8 mouse cellular contexts compared by ENCODE assay signal in genomic region chr1:112416350-112417083, GRCm38 (mm10).
DNase-seq lines count a peak whose midpoint lies in the region; ATAC-seq lines count a peak whose summit lies in the region.

No protein-coding gene starts in this region.

- H3K9me3 ChIP-seq in heart, embryonic 15.5 days (replicated peaks) = no peaks in the 10 kb centered on the region
- H3K9me3 ChIP-seq in midbrain, embryonic 16.5 days (replicated peaks; ENCODE audit: control insufficient read depth, low read length, poor library complexity, severe bottlenecking) = no peaks in the 10 kb centered on the region

- no peak for ATAC-seq in heart, embryonic 15.5 days (replicated peaks; ENCODE audit: insufficient number of reproducible peaks, insufficient read depth, low FRiP score, low read depth)
- ATAC-seq in frontal cortex, adult (ENCODE audit: low TSS enrichment) = peak; percentile 99
- peak; percentile 99 for ATAC-seq in midbrain, embryonic 16.5 days
- no peak for ATAC-seq in CD4-positive, CD25-positive, alpha-beta regulatory T cell, adult 4 months

- 4% methylated on average over 37 of the region's 37 CpGs for WGBS in heart, embryonic 15.5 days
- 2% methylated on average over 37 of the region's 37 CpGs for WGBS in midbrain, embryonic 16.5 days

- no peak overlapping the region for H3K27ac ChIP-seq in heart, embryonic 15.5 days
- peak overlapping the region; percentile 79 for H3K27ac ChIP-seq in midbrain, embryonic 16.5 days (ENCODE audit: low read length)

- H3K4me3 ChIP-seq in heart, embryonic 15.5 days = peak overlapping the region; percentile 19
- peak overlapping the region; percentile 62 for H3K4me3 ChIP-seq in midbrain, embryonic 16.5 days (ENCODE audit: low read depth, low read length)

- peaks cover 8% of the 10 kb centered on the region for H3K27me3 ChIP-seq in heart, embryonic 15.5 days
- no peaks in the 10 kb centered on the region for H3K27me3 ChIP-seq in midbrain, embryonic 16.5 days (ENCODE audit: control insufficient read depth, insufficient read depth, low read depth, low read length)

- intact Hi-C loops in heart, postnatal 25 days (cut with DNase I) = no loop called here

- no peak overlapping the region for H3K9ac ChIP-seq in heart, embryonic 15.5 days
- H3K9ac ChIP-seq in midbrain, embryonic 16.5 days (ENCODE audit: low read depth, low read length) = peak overlapping the region; percentile 74

- H3K36me3 ChIP-seq in heart, embryonic 15.5 days = no peaks in the 10 kb centered on the region
- no peaks in the 10 kb centered on the region for H3K36me3 ChIP-seq in midbrain, embryonic 16.5 days (ENCODE audit: control insufficient read depth, insufficient read depth, low read length)

- DNase-seq in heart, postnatal 25 days (ENCODE audit: low spot score) = no peak
- peak; percentile 4 for DNase-seq in cerebellum, adult 9-10 months
- peak; percentile 9 for DNase-seq in left cerebral cortex, adult 11 months (ENCODE audit: low spot score)
- no peak for DNase-seq in urinary bladder, adult 18-20 months (ENCODE audit: low spot score in 2 of 2)

- no peaks in the 10 kb centered on the region for H3K4me1 ChIP-seq in heart, embryonic 15.5 days (replicated peaks)
- H3K4me1 ChIP-seq in midbrain, embryonic 16.5 days (ENCODE audit: control insufficient read depth, insufficient read depth, low read length) = no peaks in the 10 kb centered on the region

- H3K4me2 ChIP-seq in heart, embryonic 15.5 days = peak overlapping the region; percentile 54
- H3K4me2 ChIP-seq in midbrain, embryonic 16.5 days (ENCODE audit: low read length) = peak overlapping the region; percentile 67

Comparison
In these comparisons a context has a peak if more than half of its experiments do, and no peak if none do; other contexts are left out.
1. ATAC-seq: peak in frontal cortex, adult (single experiment) and midbrain, embryonic 16.5 days (single experiment); none in heart, embryonic 15.5 days (single experiment) and CD4-positive, CD25-positive, alpha-beta regulatory T cell, adult 4 months (single experiment).
2. DNase-seq: peak in cerebellum, adult 9-10 months (single experiment) and left cerebral cortex, adult 11 months (single experiment); none in heart, postnatal 25 days (single experiment) and urinary bladder, adult 18-20 months (0 of 2).